Mouse (Mus musculus) embryonic facial prominence, embryonic 14.5 days (tissue): ENCODE data around the gene Gm31571. TPM values are rescaled to one million over a fixed set of nuclear protein-coding genes. Genes with fewer than 3 reads are reported as not detected.
"Not testable (repeated sequence)": the region's sequence is repeated elsewhere in the genome, so short reads cannot be mapped to it uniquely, and the experiment has no call there.

Source experiments
- ATAC-seq: fragments of 200-750 bp; cut with Nextera tagmentation; 2 replicates; pipeline ENCODE4 v1.8.0; 2017; ENCODE audit warnings: low read depth, moderate number of reproducible peaks, moderate TSS enrichment
- DNase-seq: peaks from one replicate; pipeline ENCODE4 v3.0.0-alpha.2; 2015; ENCODE audit warnings: low spot score
- H3K27ac ChIP-seq: fragments of 300-500 bp; sonication (generic); replicated peaks from 2 replicates; pipeline ENCODE4 v1.5.1; 2014; ENCODE audit warnings: low read depth, mild to moderate bottlenecking, low read length, moderate library complexity
- H3K27me3 ChIP-seq: fragments of 300-500 bp; sonication (generic); replicated peaks from 2 replicates; pipeline ENCODE4 v1.6.1; 2014; ENCODE audit warnings: low read length; ENCODE audit not compliant: control insufficient read depth, insufficient read depth
- H3K36me3 ChIP-seq: fragments of 300-500 bp; sonication (generic); 2 replicates; pipeline ENCODE4 v1.6.1; 2014; ENCODE audit warnings: low read length, mixed read lengths; ENCODE audit not compliant: control insufficient read depth, insufficient read depth
- H3K4me1 ChIP-seq: fragments of 300-500 bp; sonication (generic); 2 replicates; pipeline ENCODE4 v1.6.1; 2014; ENCODE audit warnings: antibody characterized with exemption, low read length; ENCODE audit not compliant: control insufficient read depth, insufficient read depth
- H3K4me2 ChIP-seq: fragments of 300-500 bp; sonication (generic); 2 replicates; pipeline ENCODE4 v1.6.1; 2014; ENCODE audit warnings: low read depth, mild to moderate bottlenecking, low read length, moderate library complexity, mixed read lengths
- H3K4me3 ChIP-seq: fragments of 300-500 bp; sonication (generic); 2 replicates; pipeline ENCODE4 v1.5.1; 2014; ENCODE audit warnings: low read depth, mild to moderate bottlenecking, low read length
- H3K9ac ChIP-seq: fragments of 300-500 bp; sonication (generic); 2 replicates; pipeline ENCODE4 v1.6.1; 2014; ENCODE audit warnings: low read depth, mild to moderate bottlenecking, low read length, moderate library complexity, mixed read lengths
- H3K9me3 ChIP-seq: fragments of 300-500 bp; sonication (generic); 2 replicates; pipeline ENCODE4 v1.6.1; 2016; ENCODE audit warnings: low read length; ENCODE audit not compliant: control insufficient read depth
- WGBS: fragments of 180-500 bp; shearing (Covaris S2); extraction: QIAGEN DNeasy Blood & Tissue Kit; methylation state at CpG from one replicate; pipeline ENCODE4 v1.1.7; 2014; 5-methylcytosine and 5-hydroxymethylcytosine counted together
- polyA plus RNA-seq: library from polyadenylated mRNA; unstranded; fragments of >200 nt; fragmentation: Nextera tagmentation; extraction: Ambion mirVana; gene quantifications from 2 replicates; pipeline ENCODE4 v1.2.1, GENCODE M21; 2014

Gm31571 gene
- polyA plus RNA-seq = not detected in 2 replicates

- ATAC-seq, H3K9ac ChIP-seq, H3K9me3 ChIP-seq, DNase-seq, H3K4me2 ChIP-seq, H3K36me3 ChIP-seq, H3K4me3 ChIP-seq, H3K27ac ChIP-seq, H3K27me3 ChIP-seq, H3K4me1 ChIP-seq: not testable (repeated sequence)
- WGBS = no CpG with 5 or more reads among the region's 6 CpGs
These were observed at the start of gene Gm31571 for GRCm38 (mm10) chrY:22051253-22051652. Gene Gm31571 (minus strand): TSS chrY:22051353.
